Mouse (Mus musculus) left cerebral cortex, postnatal 14 days (tissue): ENCODE results near the gene Slc45a2. TPM values are rescaled to one million over a fixed set of nuclear protein-coding genes. Genes with fewer than 3 reads are reported as not detected.

Source experiments
- DNase-seq, 2 experiments: peaks; one replicate each; pipeline ENCODE4 v3.0.0; 2021 to 2022; ENCODE audit warnings: low spot score in 2 of 2, mixed read lengths in 1 of 2
- intact Hi-C: fragments of 180-260 bp; cut with DNase I; formaldehyde crosslinking; loops from one replicate; pipeline ENCODE4 v1.15.1; 2025
- long read RNA-seq, 2 experiments: library from polyadenylated mRNA; stranded (forward); transcript quantifications; one replicate each; pipeline ENCODE4 v2.0.0; 2021
- total RNA-seq, 2 experiments: library from RNA; stranded (reverse); gene quantifications; 2 replicates each; pipeline ENCODE4 v1.2.3; 2021

Gene Slc45a2
- not detected for total RNA-seq
- long read RNA-seq, experiment 1: 0 reads
- long read RNA-seq, experiment 2: 0 reads

DNA sequence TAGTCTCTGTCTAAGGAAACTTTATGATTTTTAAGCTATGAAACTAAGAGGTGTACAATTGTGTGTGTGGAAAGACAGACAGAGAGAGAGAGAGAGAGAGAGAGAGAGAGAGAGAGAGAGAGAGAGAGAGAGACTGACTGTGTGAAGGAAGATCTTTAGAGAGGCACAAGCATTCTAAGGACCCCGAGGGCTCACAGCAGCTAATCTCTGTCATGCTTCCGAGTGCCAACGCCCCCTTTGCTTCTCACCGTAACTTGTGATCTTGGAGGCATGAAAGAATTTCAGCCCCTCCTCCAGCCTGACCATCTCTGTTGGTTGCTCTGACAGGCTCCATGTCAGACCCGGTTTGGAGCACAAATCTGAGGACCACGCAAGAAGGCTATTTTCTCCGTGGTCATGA lies at the start of gene Slc45a2:
Slc45a2 (plus strand) TSS at position 301 of the 400 bp plus-strand sequence.
- no peak for DNase-seq
- intact Hi-C loops: no loop called here

DNA sequence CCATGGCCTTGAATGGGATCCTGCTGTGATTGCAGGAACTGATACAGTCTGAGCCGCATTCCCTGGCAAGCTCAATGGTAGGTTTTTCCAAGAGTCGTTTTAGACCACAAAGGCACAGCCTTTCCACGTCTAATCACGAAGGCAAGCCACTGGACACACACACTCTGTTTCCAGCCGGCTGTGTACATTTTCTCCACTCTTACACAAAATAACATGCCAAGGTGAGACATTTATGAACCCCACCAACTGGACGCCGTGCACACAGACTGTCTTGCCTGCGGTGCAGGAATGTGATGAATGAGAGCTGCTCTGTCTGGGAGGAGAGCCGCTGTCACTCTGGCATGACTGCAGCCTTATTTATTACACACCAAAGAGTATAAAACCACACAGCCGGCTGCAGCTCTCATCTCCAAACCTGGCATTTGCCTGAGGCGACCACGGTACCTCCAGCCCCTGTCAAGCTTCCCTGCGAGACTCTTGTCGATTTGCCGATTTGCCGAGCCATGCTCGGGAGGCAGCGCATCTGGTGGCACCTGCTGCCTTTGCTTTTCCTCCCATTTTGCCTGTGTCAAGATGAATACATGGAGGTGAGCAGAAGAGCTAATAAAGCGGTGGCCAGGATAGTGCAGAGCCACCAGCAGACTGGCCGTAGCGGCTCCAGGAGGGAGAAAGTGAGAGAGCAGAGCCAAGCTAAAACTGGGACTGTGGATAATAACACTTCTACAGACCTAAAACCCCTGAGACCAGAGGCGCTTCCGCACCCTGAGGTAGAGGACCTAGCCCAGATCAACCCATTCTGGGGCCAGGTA lies 48.4 kb upstream of the Slc45a2 start, which contains the start of gene C1qtnf3:
C1qtnf3 (plus strand) TSS at position 382 of the 809 bp plus-strand sequence.
- intact Hi-C loops: no loop called here
- DNase-seq: no peak

DNA sequence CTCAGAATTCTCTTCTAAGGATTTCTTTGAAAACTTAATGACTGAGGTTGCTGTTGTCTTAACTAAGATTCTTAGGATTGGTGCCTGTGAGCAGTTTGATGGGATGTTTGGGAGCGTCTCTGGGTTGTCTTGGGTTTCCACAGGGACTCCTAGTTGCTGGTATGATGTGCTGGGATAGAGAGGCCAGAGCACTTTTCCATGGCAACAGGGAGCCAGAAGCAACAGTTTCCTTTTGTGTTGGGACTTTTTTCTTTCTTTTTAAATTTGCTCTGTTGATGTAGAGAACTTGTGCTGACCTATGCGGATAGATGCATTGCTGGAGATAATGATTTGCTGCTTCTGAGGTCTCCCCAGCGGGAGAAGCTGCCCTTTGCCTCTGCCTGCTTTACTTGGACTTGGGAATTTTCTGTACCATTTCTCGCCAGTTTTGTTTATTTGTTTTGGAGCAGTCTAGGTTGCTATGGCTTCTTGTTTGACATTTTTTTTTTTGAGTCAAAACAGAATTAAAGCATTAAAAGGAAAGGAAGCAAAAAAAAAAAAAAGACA lies 47.7 kb upstream of the Slc45a2 start:
- no peak for DNase-seq
- intact Hi-C loops: no loop called here

DNA sequence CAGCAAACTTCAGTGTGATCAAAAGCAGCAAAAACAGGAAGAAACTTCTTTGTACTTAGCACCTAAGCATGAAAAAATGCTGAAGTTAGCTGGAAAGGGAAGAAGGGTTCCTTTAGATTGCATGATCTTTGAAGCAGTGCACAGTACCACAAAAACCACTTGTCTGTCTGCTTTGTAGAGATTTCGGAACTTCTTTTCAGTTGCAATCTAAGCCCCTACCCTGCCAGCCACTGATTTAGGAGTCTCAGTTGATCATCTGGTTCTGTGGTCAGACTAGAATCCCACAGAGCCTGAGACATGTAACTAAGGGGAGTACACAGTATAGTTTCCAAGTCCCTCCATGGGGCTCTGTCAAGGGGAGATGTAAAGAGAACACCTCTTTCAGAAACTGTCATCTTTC lies 47.1 kb upstream of the Slc45a2 start:
- intact Hi-C loops: no loop called here
- DNase-seq: no peak

DNA sequence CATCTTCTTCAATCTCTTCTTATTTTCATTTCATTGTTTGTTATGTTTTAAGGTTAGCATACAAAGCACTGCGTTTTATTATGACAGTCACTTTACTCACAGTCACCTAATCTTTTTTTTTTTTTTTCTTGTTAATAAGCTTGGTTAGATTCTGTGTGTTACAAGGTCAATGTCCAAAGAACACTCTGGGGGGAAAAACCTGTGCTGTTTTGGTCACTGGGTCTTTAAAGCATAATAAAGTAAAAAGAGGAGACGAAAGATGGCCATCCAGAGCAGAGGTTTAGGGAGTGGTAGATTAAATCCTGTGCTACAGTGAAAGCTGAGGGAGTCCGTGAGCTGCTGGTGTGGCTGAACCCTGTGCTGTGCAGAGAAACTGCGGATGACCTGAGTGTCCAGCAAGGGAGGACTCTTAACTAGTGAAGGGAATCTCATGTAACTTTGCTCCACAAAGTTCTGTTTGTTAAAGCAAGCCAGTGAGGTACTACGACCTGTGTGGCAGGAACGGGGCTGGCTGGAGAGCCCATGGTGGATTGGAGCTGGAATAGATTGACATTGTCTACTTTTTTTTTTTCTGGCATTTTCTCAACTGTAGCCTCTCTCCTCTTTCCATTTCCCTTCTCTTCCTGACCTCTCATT lies 46.0 kb upstream of the Slc45a2 start:
- no peak for DNase-seq
- intact Hi-C loops: no loop called here

DNA sequence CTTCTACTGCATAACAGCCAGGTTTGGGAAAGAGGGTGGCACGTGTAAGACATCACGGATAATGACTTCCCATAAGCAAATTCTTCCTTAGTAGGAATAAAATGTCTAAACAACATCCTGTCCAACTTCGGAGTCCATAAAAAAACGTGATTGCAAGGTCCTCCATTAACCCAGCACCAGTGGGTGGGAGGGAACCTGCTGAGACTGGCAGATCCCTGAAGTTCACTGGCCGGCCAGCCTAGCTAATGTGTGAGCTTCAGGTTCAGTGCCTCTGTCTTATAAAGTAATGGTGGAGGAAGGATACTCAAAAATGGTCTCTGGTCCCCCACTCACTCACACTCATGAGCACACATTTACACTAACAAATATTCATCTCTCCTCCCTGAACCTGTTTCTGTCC lies 45.4 kb upstream of the Slc45a2 start:
- intact Hi-C loops: no loop called here
- no peak for DNase-seq

DNA sequence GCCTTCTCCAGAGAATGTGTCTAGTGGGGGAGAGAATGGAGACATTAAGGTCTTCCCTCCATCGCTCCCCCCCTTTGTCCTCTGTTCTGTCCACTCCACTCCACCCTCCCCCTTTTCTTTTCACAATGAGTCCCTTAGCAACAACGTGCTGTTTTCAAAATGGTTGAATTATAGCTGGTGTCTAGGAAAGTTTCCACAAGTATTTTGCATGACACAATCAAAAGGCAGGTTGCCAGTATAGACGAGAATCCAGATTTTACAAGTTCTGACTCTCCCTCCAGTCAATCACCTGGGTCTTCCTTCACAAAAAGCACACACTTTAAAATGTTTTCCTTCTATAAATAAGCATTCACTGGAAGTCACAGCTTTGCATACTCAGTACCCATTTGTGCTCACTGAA lies 43.8 kb upstream of the Slc45a2 start:
- no peak for DNase-seq
- intact Hi-C loops: no loop called here

DNA sequence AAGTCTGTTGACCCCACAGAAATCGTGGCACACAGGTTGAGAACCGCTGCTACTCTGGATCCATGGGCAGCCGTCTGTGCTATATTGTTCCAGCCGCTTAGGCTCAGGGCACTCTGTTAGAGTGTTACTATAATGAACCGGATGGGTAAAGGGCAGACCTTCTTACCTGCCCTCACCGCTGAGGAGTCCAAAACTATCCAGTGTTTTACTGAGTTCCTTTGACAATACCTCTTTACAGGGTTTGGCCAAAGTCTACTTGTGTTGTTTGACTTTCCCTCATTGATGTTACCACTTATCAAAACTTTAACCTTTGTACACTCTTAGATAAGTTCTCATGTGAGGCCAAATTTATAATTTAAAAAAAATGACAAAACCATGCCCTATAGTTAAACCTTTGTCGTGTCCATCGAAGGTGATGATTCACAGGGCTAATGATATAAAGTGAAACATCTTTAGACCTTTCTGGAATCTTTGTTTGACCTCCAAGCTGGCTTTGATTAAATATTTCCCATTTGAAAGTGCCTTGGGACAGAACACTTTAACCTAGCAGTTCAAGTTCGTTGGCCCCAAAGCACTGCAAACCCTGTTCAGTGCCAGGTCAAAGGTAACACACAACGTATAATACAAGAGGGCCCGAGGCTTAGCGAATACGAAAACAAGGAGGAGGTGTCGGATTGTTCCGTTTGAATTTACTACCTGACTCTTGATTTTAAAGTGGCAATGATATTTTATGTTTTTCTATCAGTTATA lies 41.1 kb upstream of the Slc45a2 start:
- no peak for DNase-seq
- intact Hi-C loops: no loop called here

DNA sequence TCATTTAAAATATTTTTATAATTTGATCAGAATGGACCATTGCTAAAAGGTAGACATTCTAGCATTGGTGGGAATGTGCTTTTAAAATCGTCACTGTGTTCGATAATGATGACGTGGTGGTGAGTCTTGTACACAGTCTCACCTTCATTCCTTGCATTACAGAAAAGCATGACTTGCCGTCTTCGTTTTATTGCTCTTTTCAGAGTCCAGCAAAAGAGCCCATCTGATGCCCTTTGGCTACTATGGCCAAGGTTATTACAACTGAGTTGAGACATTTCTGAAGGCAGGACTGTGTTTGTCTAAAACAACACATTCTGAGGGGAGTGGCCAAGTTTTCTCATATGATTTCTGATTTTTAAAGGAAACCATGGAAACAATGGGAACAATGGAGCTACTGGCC lies 40.3 kb upstream of the Slc45a2 start:
- intact Hi-C loops: no loop called here
- DNase-seq: no peak

DNA sequence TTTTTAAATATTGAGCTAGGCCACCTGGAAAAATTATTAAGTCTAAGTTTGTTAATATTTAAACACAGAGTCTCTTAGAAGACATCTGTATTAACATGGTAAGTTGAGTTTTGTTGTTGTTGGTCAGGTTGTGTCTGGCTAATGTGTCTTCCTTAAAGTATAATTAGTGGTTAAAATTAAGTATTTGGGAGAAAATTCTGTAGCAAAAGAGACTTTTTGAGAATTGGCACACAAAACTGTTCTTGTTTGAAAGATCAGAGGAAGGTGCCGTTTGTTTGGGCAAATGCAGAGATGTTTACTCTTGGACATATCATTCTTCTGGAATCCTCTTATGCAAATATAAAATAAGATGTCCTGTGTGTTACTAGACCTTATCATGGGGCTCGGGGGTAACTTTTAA lies 37.9 kb upstream of the Slc45a2 start:
- intact Hi-C loops: no loop called here

DNA sequence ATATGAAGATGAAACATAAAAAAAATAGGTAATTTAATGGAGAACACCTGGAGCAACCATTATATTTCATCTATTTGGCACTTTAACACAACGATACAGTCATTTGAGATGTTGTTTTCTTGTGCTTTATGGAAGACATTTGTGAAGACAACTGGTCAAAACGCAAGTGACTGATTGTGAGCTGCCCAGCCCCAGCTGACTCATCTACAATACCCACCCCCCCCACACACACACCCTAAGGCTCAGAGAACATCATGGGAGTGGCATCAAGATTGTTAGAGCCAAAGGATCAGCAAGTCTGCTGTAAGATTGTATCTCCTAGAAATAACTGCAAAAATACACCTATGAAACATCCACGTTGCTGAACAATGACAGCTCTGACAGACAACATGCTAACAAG lies 31.1 kb upstream of the Slc45a2 start:
- DNase-seq: no peak
- intact Hi-C loops: no loop called here

More for the DNA sequence above, 37.9 kb upstream of the Slc45a2 start:
- DNase-seq: no peak

DNA sequence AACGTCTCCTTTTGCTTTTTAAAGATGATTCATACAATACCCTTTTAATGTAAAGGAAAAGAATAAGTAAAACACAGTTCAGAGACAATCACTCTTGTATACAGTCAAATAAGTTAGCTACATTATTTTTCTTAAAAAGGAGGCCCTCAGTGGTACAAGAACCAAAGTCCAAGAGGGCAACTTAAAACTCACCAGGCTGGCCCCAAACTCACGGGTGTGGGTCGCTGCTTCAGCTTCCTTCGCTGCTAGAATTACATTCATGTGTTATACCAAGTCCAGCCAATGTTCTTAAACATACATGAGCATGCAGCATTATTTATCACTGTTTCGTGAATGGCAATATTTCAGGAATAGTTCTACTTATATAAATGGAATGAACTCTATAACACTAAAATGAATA lies 29.7 kb upstream of the Slc45a2 start:
- no peak for DNase-seq

DNA sequence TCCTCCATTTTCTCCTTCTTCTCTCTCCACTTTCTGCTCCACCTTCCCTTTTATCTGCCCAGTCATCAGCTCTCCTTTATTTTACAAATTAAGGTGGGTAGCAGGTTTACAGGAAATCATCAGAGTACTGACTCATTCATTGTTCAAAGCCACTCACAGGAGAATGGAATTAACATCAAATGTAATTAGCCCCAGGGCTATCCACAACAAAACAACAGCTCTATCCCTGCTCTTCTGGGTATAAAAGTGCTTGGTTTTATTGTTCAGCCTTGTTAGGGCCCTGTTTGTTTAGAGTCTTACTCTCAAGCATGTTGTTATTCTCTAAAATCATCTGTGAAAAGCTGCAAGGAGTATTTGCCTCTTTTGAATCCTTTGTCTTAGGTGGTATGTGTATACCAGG lies 23.4 kb upstream of the Slc45a2 start:
- intact Hi-C loops: no loop called here
- DNase-seq: no peak

More for the DNA sequence above, 29.7 kb upstream of the Slc45a2 start:
- intact Hi-C loops: no loop called here

DNA sequence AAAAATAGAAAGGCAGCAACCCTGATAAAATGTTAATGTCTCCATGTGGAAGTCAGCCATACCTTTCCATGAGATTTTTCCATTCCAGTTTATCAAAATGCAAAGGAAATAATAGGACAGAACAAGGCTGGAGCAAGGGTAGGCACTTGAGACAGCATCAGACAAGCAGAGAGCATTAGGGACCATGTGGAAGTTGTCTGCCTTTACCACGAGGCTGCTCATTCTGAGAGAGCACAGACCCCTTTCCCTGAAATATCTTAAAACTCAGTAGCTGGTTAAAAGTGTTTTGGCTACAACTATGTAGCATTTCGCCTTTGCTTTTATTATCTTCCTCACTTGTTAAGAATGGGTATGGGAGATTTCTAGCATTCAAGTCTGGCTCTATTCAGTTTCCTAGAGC lies 19.8 kb upstream of the Slc45a2 start:
- DNase-seq: no peak

DNA sequence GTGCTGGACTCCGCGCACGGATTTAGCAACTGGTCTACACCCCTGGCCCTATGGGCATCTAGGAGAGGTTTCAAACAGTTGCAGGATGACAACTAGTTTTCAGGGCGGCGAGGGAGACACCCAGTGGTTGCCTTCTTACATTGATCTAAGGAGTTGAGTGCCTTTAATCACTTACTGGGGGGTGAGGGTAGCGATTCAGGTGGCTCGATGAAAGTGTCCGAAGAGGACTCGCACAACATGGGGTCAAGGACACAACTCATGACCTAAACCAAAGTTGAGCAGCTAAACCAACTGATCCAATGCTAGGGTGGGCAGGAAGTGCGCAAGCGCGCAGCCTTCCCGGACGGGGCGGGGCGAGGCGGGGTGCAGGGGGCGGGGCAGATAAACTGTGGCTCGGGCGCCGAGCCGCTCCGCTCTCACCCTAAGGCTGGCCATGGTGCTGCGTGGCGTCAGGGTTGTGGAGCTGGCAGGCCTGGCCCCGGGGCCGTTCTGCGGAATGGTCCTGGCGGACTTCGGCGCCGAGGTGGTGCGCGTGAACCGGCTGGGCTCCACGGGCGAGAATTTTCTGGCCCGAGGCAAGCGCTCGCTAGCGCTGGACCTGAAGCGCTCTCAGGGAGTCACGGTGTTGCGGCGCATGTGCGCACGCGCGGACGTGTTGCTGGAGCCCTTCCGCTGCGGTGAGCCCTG lies 19.0 kb upstream of the Slc45a2 start, which contains the start of gene Amacr:
Amacr (plus strand) TSS at position 380 of the 687 bp plus-strand sequence.
- intact Hi-C loops: loop anchor here (2.0 to 10.0 kb wide), 2 partner anchors 61 to 497 kb away; partner anchors contain the start of genes Brix1 and Rad1
- peak; percentile 88 to 89 for DNase-seq

More for the DNA sequence above, 19.8 kb upstream of the Slc45a2 start:
- intact Hi-C loops: loop anchor here (2.0 to 10.0 kb wide), 2 partner anchors 60 to 496 kb away; partner anchors contain the start of genes Brix1 and Rad1

DNA sequence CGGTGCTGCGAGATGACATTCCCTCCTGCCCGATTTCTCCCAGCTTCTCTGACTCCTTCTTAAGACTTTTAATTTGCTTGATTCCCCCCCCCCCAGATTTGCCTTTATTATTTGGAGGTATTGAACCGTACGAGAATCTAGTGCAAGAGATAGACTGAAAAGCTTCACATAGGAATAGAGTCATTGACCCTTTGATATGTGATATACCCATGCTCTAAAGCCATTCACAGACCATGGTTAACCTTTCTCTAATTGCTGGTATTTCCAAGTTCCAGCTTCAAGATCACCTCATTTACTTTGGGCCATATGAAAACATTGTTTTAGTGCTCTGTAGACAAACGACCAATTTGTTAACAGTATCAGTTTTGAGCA lies 18.5 kb upstream of the Slc45a2 start:
- intact Hi-C loops: loop anchor here (10.0 kb wide), 1 partner anchor 497 kb away; the partner anchor contains the start of genes Brix1 and Rad1
- no peak for DNase-seq

DNA sequence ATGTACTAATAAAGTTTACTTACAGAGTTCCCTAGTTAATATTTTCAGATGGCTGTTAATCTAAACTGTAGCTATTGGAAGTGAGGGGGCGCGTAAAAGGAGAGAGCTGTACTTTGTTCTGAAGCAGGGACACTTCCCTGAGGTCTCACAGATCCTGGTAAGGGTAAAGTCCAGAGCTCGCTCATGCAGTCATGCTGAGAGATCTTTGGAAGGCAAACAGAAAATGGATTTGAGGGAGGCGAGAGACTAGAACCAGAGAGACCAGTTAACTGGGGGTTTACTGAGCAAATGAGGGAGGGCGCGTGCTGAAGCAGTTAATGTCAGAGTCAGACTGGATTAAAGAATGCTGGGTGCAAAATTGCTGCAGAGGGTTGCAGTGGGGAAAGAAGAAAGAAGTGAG lies 14.8 kb upstream of the Slc45a2 start:
- no peak for DNase-seq
- intact Hi-C loops: loop anchor here (10.0 kb wide), 1 partner anchor 501 kb away; the partner anchor contains the start of genes Brix1 and Rad1

DNA sequence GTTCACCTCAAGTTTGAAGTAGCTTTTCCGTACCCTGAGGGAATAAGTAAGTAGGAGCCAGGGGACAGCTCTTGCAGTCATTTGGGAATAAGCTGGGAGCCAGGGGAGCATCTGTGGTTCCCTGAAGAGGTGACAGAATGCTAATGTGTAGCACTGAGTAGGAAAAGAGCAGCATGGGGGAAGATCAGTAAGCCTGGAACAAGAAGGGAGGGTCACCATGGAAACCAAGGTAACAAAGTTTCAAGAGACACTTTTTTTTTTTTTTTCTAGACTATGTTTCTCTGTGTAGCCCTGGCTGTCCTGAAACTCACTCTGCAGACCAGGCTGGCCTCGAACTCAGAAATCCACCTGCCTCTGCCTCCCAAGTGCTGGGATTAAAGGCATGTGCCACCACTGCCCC lies 14.0 kb upstream of the Slc45a2 start:
- intact Hi-C loops: loop anchor here (10.0 kb wide), 1 partner anchor 502 kb away; the partner anchor contains the start of genes Brix1 and Rad1
- DNase-seq: peak in 1 of 2 experiments; percentile 48

DNA sequence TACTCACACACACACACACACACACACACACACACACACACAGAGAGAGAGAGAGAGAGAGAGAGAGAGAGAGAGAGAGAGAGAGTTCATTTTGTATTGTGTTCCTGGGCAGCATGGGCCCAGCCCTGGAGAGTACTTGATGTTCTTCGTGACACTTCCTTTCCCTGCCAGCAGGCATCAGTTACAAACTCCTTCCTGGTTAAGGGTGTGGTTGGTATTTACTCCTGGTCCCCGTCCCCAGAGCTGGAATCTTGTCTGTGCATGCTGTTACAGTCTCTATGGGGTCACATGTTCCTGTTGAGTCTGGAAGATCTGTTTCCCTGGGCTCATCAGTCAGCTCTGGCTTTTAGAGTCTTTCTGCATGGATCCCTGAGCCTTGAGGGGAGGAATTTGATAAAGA lies 10.1 kb upstream of the Slc45a2 start:
- intact Hi-C loops: no loop called here
- no peak for DNase-seq
